Mouse (Mus musculus): ENCODE measurements around the gene Mboat1. TPM values are rescaled to one million over a fixed set of nuclear protein-coding genes. Genes with fewer than 3 reads are reported as not detected.

Gene Mboat1
- polyA plus RNA-seq, 1 experiment = not detected

GRCm38 (mm10) chr13:30166138-30167090 lies 30.1 kb downstream of the Mboat1 start:
- TF ChIP-seq GATA1 (IDR thresholded peaks at IDR 0.05; ENCODE audit: low read length) = no peak

DNA sequence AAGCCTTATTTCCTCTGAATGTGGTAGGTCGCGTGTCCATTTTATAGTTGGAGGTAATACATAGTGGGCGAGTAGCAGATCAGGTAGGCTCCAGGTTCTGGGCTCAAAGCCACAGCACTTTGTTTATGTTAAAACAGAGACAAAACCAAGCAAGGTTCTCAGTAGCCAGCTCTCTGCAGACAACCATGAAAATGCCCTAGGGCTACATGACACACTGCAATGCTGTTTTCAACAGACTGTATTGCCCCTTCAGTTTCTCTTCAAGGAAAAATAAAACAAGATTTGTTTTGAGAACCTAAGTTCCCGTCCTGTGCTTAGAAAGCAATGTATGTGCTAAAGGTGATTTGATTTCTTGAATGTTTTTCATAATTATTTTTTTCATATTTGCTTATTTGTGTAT lies 31.2 kb downstream of the Mboat1 start:
- no peak for TF ChIP-seq GATA1 (IDR thresholded peaks at IDR 0.05; ENCODE audit: low read length)

DNA sequence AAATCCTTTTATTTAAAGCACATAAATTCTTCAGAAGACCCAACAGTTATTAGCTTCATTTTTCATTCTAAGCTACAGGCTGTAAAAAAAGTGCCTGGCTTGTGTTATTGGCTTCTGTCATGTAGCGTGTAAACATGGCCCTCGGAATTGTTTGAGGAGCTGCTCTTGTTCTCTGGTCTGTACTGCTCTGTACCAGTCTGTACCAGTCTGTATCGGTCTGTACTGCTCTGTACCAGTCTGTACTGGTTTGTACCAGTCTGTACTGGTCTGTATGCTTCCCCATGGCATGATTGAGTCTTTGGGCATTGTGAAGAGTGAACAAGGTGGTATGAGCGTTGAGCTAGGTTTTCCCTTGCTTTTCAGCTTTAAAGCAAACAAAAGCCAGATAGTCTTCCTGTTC lies 32.5 kb downstream of the Mboat1 start:
- no peak for TF ChIP-seq GATA1 (IDR thresholded peaks at IDR 0.05; ENCODE audit: low read length)

- no peak for TF ChIP-seq GATA1 (IDR thresholded peaks at IDR 0.05; ENCODE audit: low read length)
These were observed 33.8 kb downstream of the Mboat1 start for GRCm38 (mm10) chr13:30170061-30170460.

- TF ChIP-seq GATA1 (IDR thresholded peaks at IDR 0.05; ENCODE audit: low read length) = no peak
These were observed 38.3 kb downstream of the Mboat1 start for GRCm38 (mm10) chr13:30174586-30174985.

GRCm38 (mm10) chr13:30177356-30177755 lies 41.1 kb downstream of the Mboat1 start:
- TF ChIP-seq GATA1 (IDR thresholded peaks at IDR 0.05; ENCODE audit: low read length) = no peak

- TF ChIP-seq GATA1 (IDR thresholded peaks at IDR 0.05; ENCODE audit: low read length) = no peak
These were observed 49.3 kb downstream of the Mboat1 start for GRCm38 (mm10) chr13:30185549-30185948.

DNA sequence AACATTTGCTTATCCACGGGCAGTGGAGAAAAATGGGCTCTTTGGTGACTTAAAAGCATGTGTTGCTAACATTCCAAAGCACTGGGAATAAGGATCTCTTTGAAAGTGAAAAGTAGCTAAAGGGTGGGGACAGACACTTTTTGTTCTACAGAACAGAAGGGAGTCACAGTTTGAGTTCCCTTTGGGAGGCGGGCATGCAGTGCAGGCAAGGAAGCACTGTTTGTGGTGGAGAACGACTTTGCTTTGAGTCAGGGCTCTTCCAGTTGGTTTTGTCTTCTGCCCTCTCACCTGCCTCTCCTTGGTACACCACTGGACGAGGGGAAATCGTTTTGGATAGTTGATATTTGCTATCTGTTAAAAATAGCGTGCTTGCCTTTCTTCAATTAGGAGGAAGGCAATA lies 49.7 kb downstream of the Mboat1 start:
- TF ChIP-seq GATA1 (IDR thresholded peaks at IDR 0.05; ENCODE audit: low read length) = no peak

- TF ChIP-seq GATA1 (IDR thresholded peaks at IDR 0.05; ENCODE audit: low read length) = no peak
These were observed 50.2 kb downstream of the Mboat1 start for GRCm38 (mm10) chr13:30186456-30186855.

DNA sequence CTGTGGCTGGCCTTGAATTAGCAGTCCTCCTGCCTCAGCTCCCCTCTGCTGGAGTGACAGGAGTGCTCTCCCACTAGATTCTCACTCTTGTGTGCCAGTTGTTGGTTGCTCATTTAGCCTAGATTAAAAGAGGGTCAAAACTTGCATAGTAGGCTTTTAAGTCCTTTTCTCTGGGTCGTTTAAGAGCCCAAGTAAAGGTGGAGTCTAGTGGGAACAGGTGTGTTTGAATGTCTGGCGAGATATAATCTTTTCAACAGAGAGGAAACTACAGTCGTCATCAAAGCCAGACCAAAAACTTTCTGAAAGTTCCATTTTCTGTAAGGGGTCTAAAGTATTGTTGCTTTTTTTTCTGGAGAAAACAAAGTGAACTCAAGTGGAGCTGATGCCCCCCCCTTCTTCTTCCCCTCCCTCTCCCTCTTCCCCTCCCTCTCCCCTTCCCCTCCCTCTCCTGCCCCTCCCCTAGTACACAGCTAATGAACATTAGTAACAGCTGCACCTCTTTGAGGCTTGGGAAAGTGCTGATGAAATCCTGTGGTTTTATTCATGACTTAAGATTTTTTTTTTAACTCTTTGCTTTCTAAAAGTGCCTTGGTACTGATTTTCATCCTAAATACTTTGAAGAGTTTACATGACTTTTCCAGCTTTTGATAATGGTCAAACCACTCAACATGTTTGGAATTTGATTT lies 55.9 kb downstream of the Mboat1 start:
- TF ChIP-seq GATA1 (IDR thresholded peaks at IDR 0.05; ENCODE audit: low read length) = no peak

- TF ChIP-seq GATA1 (IDR thresholded peaks at IDR 0.05; ENCODE audit: low read length) = no peak
These were observed 57.1 kb downstream of the Mboat1 start for GRCm38 (mm10) chr13:30193363-30193762.

GRCm38 (mm10) chr13:30194834-30195233 lies 58.5 kb downstream of the Mboat1 start:
- TF ChIP-seq GATA1 (IDR thresholded peaks at IDR 0.05; ENCODE audit: low read length) = no peak

- no peak for TF ChIP-seq GATA1 (IDR thresholded peaks at IDR 0.05; ENCODE audit: low read length)
These were observed 60.4 kb downstream of the Mboat1 start for GRCm38 (mm10) chr13:30196661-30197060.

GRCm38 (mm10) chr13:30198101-30198570 lies 61.8 kb downstream of the Mboat1 start:
- no peak for TF ChIP-seq GATA1 (IDR thresholded peaks at IDR 0.05; ENCODE audit: low read length)

GRCm38 (mm10) chr13:30199821-30200220 lies 63.5 kb downstream of the Mboat1 start:
- no peak for TF ChIP-seq GATA1 (IDR thresholded peaks at IDR 0.05; ENCODE audit: low read length)

DNA sequence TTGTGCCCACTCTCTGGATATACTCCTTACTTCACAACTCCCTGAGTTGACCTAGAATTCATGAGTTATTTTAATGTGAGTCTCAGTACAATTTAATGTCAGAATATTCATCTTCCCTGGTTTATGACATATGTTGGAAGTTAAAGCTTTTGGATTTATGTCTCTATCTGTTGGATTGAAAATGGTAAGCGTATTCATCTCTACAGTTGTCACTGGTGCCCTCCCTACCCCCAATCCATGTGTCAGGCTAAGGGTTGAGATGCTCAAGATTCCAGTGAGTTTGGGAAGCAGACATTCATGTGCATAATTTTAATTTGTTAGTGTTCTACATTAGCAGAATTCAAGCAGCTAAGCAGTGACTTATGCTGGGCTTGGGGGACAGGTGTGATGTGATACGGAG lies 64.4 kb downstream of the Mboat1 start:
- no peak for TF ChIP-seq GATA1 (IDR thresholded peaks at IDR 0.05; ENCODE audit: low read length)
